Mouse (Mus musculus) adrenal gland (tissue): ENCODE data around the gene C130050O18Rik.

ENCODE experiments used
- intact Hi-C: fragments of 180-260 bp; cut with DNase I; formaldehyde crosslinking; loops from one replicate; pipeline ENCODE4 v1.15.1; 2025
- long read RNA-seq, 2 experiments: library from polyadenylated mRNA; unstranded; transcript quantifications; one replicate each; pipeline ENCODE4 v2.0.0; 2020; ENCODE audit warnings: borderline replicate concordance in 1 of 2; ENCODE audit not compliant: insufficient replicate concordance in 1 of 2

C130050O18Rik gene
- long read RNA-seq, experiment 1, partial matches to known transcripts, result 0 of 1 reads
- long read RNA-seq, experiment 1, other reads (novel, unspliced or antisense), result 1 of 1 reads
- long read RNA-seq, experiment 2, result 0 reads

- intact Hi-C loops, result no loop called here
These were observed at the start of gene C130050O18Rik for GRCm38 (mm10) chr5:139404801-139405401. Gene C130050O18Rik, plus strand, starts transcription at chr5:139405280.

- intact Hi-C loops, result no loop called here
These were observed 46.4 kb upstream of the C130050O18Rik start for GRCm38 (mm10) chr5:139358653-139359052.

- intact Hi-C loops, result no loop called here
These were observed 45.8 kb upstream of the C130050O18Rik start for GRCm38 (mm10) chr5:139359244-139359643.

- intact Hi-C loops, result loop anchor here (1.0 to 5.0 kb wide), 3 partner anchors 34 to 143 kb away; no protein-coding TSS in a partner anchor
These were observed 41.2 kb upstream of the C130050O18Rik start for GRCm38 (mm10) chr5:139363858-139364257.

GRCm38 (mm10) chr5:139364260-139364910, 40.7 kb upstream of the C130050O18Rik start:
- intact Hi-C loops, result loop anchor here (1.0 to 5.0 kb wide), 3 partner anchors 34 to 143 kb away; no protein-coding TSS in a partner anchor

- intact Hi-C loops, result loop anchor here (1.0 to 5.0 kb wide), 3 partner anchors 33 to 142 kb away; no protein-coding TSS in a partner anchor
These were observed 40.0 kb upstream of the C130050O18Rik start for GRCm38 (mm10) chr5:139364911-139365571.

GRCm38 (mm10) chr5:139365827-139366226, 39.3 kb upstream of the C130050O18Rik start:
- intact Hi-C loops, result loop anchor here (2.0 kb wide), 1 partner anchor 101 kb away; no protein-coding TSS in a partner anchor

GRCm38 (mm10) chr5:139366484-139366883, 38.6 kb upstream of the C130050O18Rik start:
- intact Hi-C loops, result no loop called here

- intact Hi-C loops, result no loop called here
These were observed 37.1 kb upstream of the C130050O18Rik start for GRCm38 (mm10) chr5:139367884-139368458.

- intact Hi-C loops, result no loop called here
These were observed 36.3 kb upstream of the C130050O18Rik start for GRCm38 (mm10) chr5:139368638-139369320.

- intact Hi-C loops, result no loop called here
These were observed 34.7 kb upstream of the C130050O18Rik start for GRCm38 (mm10) chr5:139370336-139370735.

- intact Hi-C loops, result no loop called here
These were observed 34.0 kb upstream of the C130050O18Rik start for GRCm38 (mm10) chr5:139371118-139371517.

- intact Hi-C loops, result no loop called here
These were observed 33.3 kb upstream of the C130050O18Rik start for GRCm38 (mm10) chr5:139371631-139372401.

- intact Hi-C loops, result no loop called here
These were observed 32.0 kb upstream of the C130050O18Rik start for GRCm38 (mm10) chr5:139373126-139373525.

GRCm38 (mm10) chr5:139373889-139374444, 31.1 kb upstream of the C130050O18Rik start:
- intact Hi-C loops, result no loop called here

GRCm38 (mm10) chr5:139374841-139375240, 30.2 kb upstream of the C130050O18Rik start:
- intact Hi-C loops, result no loop called here

- intact Hi-C loops, result no loop called here
These were observed 27.4 kb upstream of the C130050O18Rik start, which contains the start of gene Gpr146 for GRCm38 (mm10) chr5:139377468-139378270. Gene Gpr146, plus strand, starts transcription at chr5:139377697.

GRCm38 (mm10) chr5:139378271-139378556, 26.9 kb upstream of the C130050O18Rik start:
- intact Hi-C loops, result no loop called here
